Mouse (Mus musculus) cerebellum, adult 2 months (tissue): ENCODE results near the gene H2al1j.

ENCODE experiments used
- CTCF ChIP-seq: fragments of 200-500 bp; IDR thresholded peaks from 2 replicates; pipeline ENCODE4 v1.5.1; 2011; ENCODE audit warnings: low read depth, mild to moderate bottlenecking, control low read depth, low read length, moderate library complexity, borderline replicate concordance; ENCODE audit not compliant: insufficient read depth
- POLR2A ChIP-seq: fragments of 200-500 bp; IDR thresholded peaks from 2 replicates; pipeline ENCODE4 v1.6.1; 2011; ENCODE audit warnings: low read length, control low read depth, borderline replicate concordance; ENCODE audit not compliant: insufficient read depth

- TF ChIP-seq CTCF: no peak
- TF ChIP-seq POLR2A: no peak
Observed at GRCm38 (mm10) chrX:11345762-11346161, 18.1 kb downstream of the H2al1j start.
